Mouse (Mus musculus) ES-E14 (cell line): Measurements from ENCODE around the gene Synrg.

Experiments
- HCFC1 ChIP-seq: IDR thresholded peaks from 2 replicates; pipeline ENCODE4 v1.6.1; 2012; ENCODE audit warnings: low read length, inconsistent platforms, borderline replicate concordance; ENCODE audit not compliant: insufficient read depth
- MAFK ChIP-seq: IDR thresholded peaks from 2 replicates; pipeline ENCODE4 v1.6.1; 2014; ENCODE audit warnings: mild to moderate bottlenecking, low read depth, low read length, inconsistent platforms; ENCODE audit not compliant: insufficient read depth
- ZC3H11A ChIP-seq: IDR thresholded peaks from 2 replicates; pipeline ENCODE4 v1.6.1; 2012; ENCODE audit warnings: low read depth, mild to moderate bottlenecking, inconsistent platforms, low read length, borderline replicate concordance
- ZNF384 ChIP-seq: IDR thresholded peaks from 2 replicates; pipeline ENCODE4 v1.6.1; 2012; ENCODE audit warnings: low read depth, low read length, inconsistent platforms

GRCm38 (mm10) chr11:83995535-83995950 is 31.3 kb downstream of the Synrg start:
- no peak for TF ChIP-seq ZNF384
- no peak for TF ChIP-seq HCFC1
- TF ChIP-seq ZC3H11A, result no peak
- no peak for TF ChIP-seq MAFK
